Mouse (Mus musculus) neural tube, embryonic 12.5 days (tissue): Measurements from ENCODE around the gene Cd2. TPM values are rescaled to one million over a fixed set of nuclear protein-coding genes. Genes with fewer than 3 reads are reported as not detected.

Source experiments
- ATAC-seq: fragments of 200-750 bp; cut with Nextera tagmentation; 2 replicates; pipeline ENCODE4 v1.8.0; 2017; ENCODE audit warnings: low read depth, mild to moderate bottlenecking, moderate TSS enrichment, moderate library complexity; ENCODE audit not compliant: low FRiP score
- H3K27ac ChIP-seq: fragments of 300-500 bp; sonication (generic); 2 replicates; pipeline ENCODE4 v1.5.1; 2016
- H3K27me3 ChIP-seq: fragments of 300-500 bp; sonication (generic); replicated peaks from 2 replicates; pipeline ENCODE4 v1.6.1; 2016; ENCODE audit warnings: mild to moderate bottlenecking
- H3K36me3 ChIP-seq: fragments of 300-500 bp; sonication (generic); 2 replicates; pipeline ENCODE4 v1.6.1; 2016; ENCODE audit warnings: mild to moderate bottlenecking
- H3K4me1 ChIP-seq: fragments of 300-500 bp; sonication (generic); 2 replicates; pipeline ENCODE4 v1.6.1; 2016
- H3K4me2 ChIP-seq: fragments of 300-500 bp; sonication (generic); replicated peaks from 2 replicates; pipeline ENCODE4 v1.6.1; 2016; ENCODE audit warnings: mild to moderate bottlenecking
- H3K4me3 ChIP-seq: fragments of 300-500 bp; sonication (generic); 2 replicates; pipeline ENCODE4 v1.5.1; 2016
- H3K9ac ChIP-seq: fragments of 300-500 bp; sonication (generic); 2 replicates; pipeline ENCODE4 v1.6.1; 2016; ENCODE audit warnings: mild to moderate bottlenecking
- H3K9me3 ChIP-seq: fragments of 300-500 bp; sonication (generic); 2 replicates; pipeline ENCODE4 v1.6.1; 2016; ENCODE audit warnings: mild to moderate bottlenecking
- WGBS: fragments of 180-500 bp; shearing (Covaris S2); methylation state at CpG from one replicate; pipeline ENCODE4 v1.1.7; 2016; 5-methylcytosine and 5-hydroxymethylcytosine counted together
- polyA plus RNA-seq: library from polyadenylated mRNA; unstranded; fragments of >200 nt; fragmentation: Nextera tagmentation; extraction: Ambion mirVana; gene quantifications from 2 replicates; pipeline ENCODE4 v1.2.1, GENCODE M21; 2016

The Cd2 gene
- not detected in 2 replicates for polyA plus RNA-seq

DNA sequence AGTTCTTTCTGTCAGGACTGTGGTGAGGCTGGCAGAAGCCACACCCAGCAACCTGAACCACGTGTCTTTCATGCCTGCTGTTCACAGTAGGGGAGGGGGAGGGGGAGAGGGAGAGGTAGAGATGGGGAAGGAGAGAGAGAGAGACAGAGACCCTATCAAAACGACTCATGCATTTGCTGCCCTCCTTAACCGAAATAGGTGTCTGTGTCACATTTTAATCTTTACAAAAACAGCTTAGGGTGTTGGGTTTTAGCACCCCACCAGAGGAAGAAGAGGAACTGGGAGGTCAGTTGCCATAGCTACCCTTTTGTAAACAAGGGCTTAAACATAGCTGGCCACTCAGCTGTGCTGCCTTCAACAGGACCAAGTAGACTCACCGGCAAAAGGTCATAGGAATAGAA lies at the start of gene Cd2:
TSS of gene Cd2 (minus strand) at position 29 of the 401 bp plus-strand sequence.
- no peaks in the 10 kb centered on the region for H3K4me1 ChIP-seq
- no peak within 1 kb of the TSS for H3K4me2 ChIP-seq
- H3K4me3 ChIP-seq: no peak within 1 kb of the TSS
- H3K27ac ChIP-seq: no peak within 1 kb of the TSS
- no peak for ATAC-seq
- H3K9ac ChIP-seq: no peak within 1 kb of the TSS
- no peaks in the 10 kb centered on the region for H3K36me3 ChIP-seq
- WGBS: 38% methylated on average over 4 of the region's 4 CpGs
- H3K27me3 ChIP-seq: no peaks in the 10 kb centered on the region
- H3K9me3 ChIP-seq: no peaks in the 10 kb centered on the region

DNA sequence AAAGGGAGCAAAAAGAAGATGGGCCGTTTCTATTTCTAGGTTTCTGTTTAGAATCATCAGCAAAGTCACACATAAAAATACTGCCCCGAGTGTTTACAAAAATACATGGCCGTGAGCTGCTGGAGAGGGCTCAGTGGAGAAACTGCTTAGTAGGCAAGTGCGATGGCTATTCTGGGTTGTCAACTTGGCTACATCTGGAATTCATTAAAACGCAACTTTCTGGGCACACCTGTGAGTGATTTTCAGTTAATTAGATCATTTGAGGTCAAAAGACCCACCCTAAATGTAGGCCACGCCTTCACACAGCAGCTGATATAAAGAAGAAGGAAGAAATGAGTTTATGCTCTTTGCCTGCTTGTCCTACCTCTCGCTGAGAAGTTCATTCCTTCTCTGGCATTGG lies 40.9 kb upstream of the Cd2 start:
- no peak for ATAC-seq
- no peak overlapping the region for H3K4me2 ChIP-seq
- 85% methylated on average over 7 of the region's 7 CpGs for WGBS
- no peaks in the 10 kb centered on the region for H3K4me1 ChIP-seq
- H3K27me3 ChIP-seq: no peaks in the 10 kb centered on the region
- no peaks in the 10 kb centered on the region for H3K9me3 ChIP-seq
- H3K36me3 ChIP-seq: no peaks in the 10 kb centered on the region
- no peak overlapping the region for H3K4me3 ChIP-seq
- no peak overlapping the region for H3K9ac ChIP-seq
- H3K27ac ChIP-seq: no peak overlapping the region

DNA sequence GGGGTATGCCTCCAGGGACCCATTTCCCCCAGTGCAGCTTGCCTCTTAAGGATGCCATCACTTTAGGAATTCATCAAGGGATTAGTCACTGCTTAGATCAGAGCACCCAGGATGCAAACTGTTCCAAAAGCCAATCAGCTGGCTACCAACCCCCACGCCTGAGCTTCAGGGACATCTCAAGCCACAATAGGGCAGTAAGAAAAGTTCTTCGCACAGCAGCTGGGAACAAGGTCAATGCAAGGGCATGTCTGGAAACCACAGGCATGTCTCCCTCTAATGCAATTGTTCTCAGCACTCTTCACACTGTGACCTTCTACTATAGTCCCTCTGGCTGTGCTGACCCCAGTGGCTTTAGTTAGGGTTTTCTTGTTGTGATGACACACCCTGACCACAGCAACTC lies 39.5 kb upstream of the Cd2 start:
- WGBS: 56% methylated on average over 2 of the region's 2 CpGs
- Histone ChIP-seq H3K4me3 (no peak overlapping the region), H3K9ac (no peak overlapping the region), H3K4me2 (no peak overlapping the region), H3K9me3 (no peaks in the 10 kb centered on the region), H3K4me1 (no peaks in the 10 kb centered on the region), H3K36me3 (no peaks in the 10 kb centered on the region), H3K27ac (no peak overlapping the region), H3K27me3 (no peaks in the 10 kb centered on the region)
- no peak for ATAC-seq

DNA sequence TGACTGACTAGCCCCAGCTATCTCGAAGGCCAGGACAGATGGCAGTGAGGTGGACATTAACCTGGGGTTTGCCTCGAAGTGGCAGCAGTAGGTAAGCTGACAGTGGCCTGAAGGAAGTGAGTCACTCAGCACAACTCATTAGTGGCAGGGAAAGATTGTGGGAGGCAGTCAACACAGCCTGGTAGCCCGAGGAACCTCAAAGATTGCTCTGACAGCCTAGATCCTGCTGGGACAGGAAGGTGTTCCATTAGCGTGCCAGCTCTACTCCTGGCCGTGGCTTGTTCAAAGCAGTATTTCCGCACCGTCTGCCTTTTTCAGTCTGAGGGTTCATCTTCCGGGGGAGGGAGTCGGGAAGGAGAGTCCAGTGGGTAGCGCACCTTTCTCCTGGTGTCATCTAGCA lies 34.7 kb upstream of the Cd2 start:
- Histone ChIP-seq H3K36me3 (no peaks in the 10 kb centered on the region), H3K27me3 (no peaks in the 10 kb centered on the region), H3K4me2 (no peak overlapping the region), H3K9ac (no peak overlapping the region), H3K27ac (no peak overlapping the region), H3K4me1 (no peaks in the 10 kb centered on the region), H3K9me3 (no peaks in the 10 kb centered on the region), H3K4me3 (no peak overlapping the region)
- ATAC-seq: no peak
- WGBS: 84% methylated on average over 10 of the region's 10 CpGs

DNA sequence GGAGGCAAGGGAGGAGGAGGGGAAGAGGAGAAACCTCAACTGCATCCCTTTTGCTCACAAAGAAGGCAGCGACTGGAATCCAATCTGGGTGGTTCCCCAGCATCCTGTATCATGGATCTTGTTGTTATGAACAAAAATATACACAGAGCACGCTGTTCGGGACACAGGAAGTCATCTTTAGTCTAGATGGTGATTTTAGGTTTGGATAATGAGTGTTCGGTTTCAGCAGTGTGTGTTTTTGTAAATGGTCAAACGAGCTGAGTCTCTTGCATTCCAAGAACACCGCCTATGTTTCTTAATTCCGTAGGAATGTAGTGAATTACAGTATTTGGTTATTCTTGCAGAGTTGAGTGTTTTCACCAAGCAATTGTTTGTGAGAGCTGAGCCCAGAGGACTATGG lies 33.1 kb upstream of the Cd2 start:
- Histone ChIP-seq H3K4me3 (no peak overlapping the region), H3K27ac (no peak overlapping the region), H3K36me3 (no peaks in the 10 kb centered on the region), H3K4me1 (no peaks in the 10 kb centered on the region), H3K9ac (no peak overlapping the region), H3K9me3 (no peaks in the 10 kb centered on the region), H3K27me3 (no peaks in the 10 kb centered on the region), H3K4me2 (no peak overlapping the region)
- WGBS: 84% methylated on average over 7 of the region's 7 CpGs
- ATAC-seq: no peak

DNA sequence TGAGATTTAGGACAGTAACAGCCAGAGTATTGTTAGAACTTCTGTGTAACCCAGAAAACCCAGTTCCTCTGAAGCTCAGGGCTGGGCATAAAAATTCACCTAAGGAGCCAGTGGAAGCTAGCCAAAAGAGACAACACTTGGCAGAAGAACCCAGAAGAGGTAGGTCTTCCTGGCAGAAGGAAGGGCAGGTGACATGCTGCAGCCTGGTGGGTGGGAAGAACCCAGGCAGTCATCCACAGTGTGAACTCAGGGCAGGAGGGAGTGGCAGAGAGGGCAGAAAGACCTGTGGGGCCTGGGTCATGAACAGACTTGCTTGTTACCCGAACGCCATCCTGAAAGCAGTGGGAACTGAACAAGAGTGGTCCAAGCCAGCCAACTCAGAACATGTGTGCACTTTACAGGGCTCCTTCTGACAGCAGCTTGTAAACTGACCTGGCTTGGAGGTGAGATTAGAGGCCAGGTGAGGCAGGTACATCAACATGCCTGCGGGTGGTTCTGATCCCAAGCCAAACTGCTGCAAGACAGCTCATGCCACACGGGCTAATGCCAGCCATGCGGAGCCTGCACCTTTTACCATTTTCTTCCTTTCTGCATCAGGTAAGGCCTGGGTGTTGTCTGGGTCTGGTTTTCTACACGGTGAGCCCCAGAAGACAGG lies 30.9 kb upstream of the Cd2 start:
- no peaks in the 10 kb centered on the region for H3K36me3 ChIP-seq
- no peak for ATAC-seq
- no peak overlapping the region for H3K4me2 ChIP-seq
- no peak overlapping the region for H3K4me3 ChIP-seq
- H3K9me3 ChIP-seq: no peaks in the 10 kb centered on the region
- H3K27me3 ChIP-seq: no peaks in the 10 kb centered on the region
- H3K27ac ChIP-seq: no peak overlapping the region
- H3K9ac ChIP-seq: no peak overlapping the region
- 88% methylated on average over 6 of the region's 6 CpGs for WGBS
- no peaks in the 10 kb centered on the region for H3K4me1 ChIP-seq

DNA sequence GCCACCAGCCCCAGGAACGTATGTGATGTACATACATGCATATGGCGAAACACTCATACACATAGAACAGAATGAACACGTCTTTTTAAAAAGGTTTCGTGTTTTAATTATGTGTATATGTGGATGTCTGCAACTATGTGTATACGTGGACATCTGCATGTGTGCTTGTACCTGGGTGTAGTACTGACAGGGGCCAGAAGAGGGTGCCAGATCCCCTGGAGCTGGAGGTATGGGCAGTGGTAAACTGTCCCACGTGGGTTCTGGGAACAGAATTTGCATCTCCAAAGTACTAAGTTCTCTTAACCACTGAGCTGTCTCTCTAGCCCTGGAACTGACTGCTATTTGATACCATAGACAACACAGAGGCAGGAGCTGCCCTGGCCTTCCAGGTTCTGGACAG lies 30.4 kb upstream of the Cd2 start:
- Histone ChIP-seq H3K9me3 (no peaks in the 10 kb centered on the region), H3K9ac (no peak overlapping the region), H3K36me3 (no peaks in the 10 kb centered on the region), H3K27me3 (no peaks in the 10 kb centered on the region), H3K27ac (no peak overlapping the region), H3K4me2 (no peak overlapping the region), H3K4me3 (no peak overlapping the region), H3K4me1 (no peaks in the 10 kb centered on the region)
- WGBS: 73% methylated on average over 6 of the region's 6 CpGs
- ATAC-seq: no peak

DNA sequence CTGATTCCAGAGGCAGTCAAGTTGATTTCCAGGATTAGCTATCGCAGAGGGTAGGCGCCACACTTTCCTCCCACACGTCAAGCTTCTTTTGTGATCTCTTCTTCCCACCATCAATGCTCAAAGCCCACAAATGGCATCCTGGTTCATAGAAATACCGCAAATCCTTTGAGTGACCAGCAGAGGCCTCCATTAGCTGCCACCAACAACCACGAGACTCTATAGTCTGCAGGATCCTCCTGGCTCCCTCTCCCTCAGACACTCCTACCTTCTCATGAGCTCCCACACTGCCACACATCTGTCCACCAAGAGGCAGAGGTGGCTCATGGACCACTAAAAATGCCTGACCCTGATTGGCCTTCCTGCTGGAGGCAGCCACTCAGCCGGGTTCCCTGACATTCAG lies 27.2 kb upstream of the Cd2 start:
- 72% methylated on average over 6 of the region's 6 CpGs for WGBS
- H3K4me2 ChIP-seq: no peak overlapping the region
- no peak for ATAC-seq

DNA sequence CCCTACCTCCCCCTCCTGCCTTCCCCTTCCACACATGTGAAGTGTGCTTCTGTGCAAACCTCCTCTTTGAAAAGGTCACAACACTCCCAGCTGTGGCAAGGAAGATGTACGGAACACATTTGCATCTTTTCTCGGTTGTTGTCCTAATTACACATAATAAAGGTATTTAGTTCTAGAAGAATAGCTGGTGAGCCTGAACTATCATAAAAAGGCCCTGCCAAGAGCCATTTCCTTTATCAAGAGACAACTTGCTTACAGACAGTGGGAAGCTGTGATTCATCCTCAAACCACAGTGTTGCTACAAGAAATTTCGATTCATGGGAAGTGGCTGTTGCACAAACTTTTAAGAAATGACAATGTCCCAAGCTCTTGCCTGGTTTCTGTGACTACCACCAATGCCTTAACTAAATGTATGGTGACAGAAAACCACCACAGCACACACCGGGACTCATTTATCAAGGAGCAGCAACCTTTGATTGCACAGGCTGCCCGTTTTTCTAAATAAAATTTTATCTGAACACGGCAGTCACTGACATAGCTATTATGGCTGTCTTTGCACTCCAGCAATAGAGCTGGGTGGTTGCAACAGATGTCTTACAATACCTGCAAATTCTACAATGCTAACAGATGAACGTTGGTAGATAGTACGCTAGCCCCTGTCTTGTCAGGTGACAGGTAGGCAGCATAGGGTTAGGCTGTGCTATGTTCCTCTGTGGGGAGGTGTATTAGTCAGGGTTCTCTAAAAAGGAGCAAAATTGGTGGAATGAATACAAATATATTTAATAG lies 25.7 kb upstream of the Cd2 start:
- Histone ChIP-seq H3K36me3 (no peaks in the 10 kb centered on the region), H3K27me3 (no peaks in the 10 kb centered on the region), H3K9ac (no peak overlapping the region), H3K9me3 (no peaks in the 10 kb centered on the region), H3K4me3 (no peak overlapping the region), H3K4me1 (no peaks in the 10 kb centered on the region), H3K27ac (no peak overlapping the region), H3K4me2 (no peak overlapping the region)
- no peak for ATAC-seq
- 70% methylated on average over 8 of the region's 8 CpGs for WGBS

More for the DNA sequence above, 27.2 kb upstream of the Cd2 start:
- no peak overlapping the region for H3K9ac ChIP-seq
- no peaks in the 10 kb centered on the region for H3K27me3 ChIP-seq
- no peaks in the 10 kb centered on the region for H3K36me3 ChIP-seq
- H3K4me3 ChIP-seq: no peak overlapping the region
- no peaks in the 10 kb centered on the region for H3K9me3 ChIP-seq
- H3K4me1 ChIP-seq: no peaks in the 10 kb centered on the region
- H3K27ac ChIP-seq: no peak overlapping the region

DNA sequence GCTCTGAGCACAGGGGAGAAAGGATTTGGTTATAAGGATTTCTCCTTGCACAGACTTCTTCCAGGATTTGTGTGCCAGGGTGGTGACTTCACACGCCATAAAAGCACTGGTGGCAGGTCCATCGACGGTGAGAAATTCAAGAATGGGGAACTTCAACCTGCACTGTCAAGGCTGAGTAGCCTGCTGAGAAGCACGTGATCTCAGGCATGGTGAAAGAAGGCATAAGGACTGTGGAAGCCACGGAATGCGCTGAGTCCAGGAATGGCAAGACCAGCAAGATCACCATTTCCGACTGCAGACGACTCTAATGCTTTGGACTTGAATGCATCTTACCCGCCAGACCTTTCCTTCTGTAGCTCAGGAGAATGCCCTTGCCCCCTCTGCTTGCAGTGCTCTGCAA lies 23.2 kb upstream of the Cd2 start:
- no peak overlapping the region for H3K4me2 ChIP-seq
- ATAC-seq: no peak
- H3K9me3 ChIP-seq: no peaks in the 10 kb centered on the region
- no peak overlapping the region for H3K4me3 ChIP-seq
- H3K27me3 ChIP-seq: no peaks in the 10 kb centered on the region
- H3K4me1 ChIP-seq: no peaks in the 10 kb centered on the region
- 65% methylated on average over 9 of the region's 9 CpGs for WGBS
- H3K36me3 ChIP-seq: no peaks in the 10 kb centered on the region
- no peak overlapping the region for H3K27ac ChIP-seq
- H3K9ac ChIP-seq: no peak overlapping the region

DNA sequence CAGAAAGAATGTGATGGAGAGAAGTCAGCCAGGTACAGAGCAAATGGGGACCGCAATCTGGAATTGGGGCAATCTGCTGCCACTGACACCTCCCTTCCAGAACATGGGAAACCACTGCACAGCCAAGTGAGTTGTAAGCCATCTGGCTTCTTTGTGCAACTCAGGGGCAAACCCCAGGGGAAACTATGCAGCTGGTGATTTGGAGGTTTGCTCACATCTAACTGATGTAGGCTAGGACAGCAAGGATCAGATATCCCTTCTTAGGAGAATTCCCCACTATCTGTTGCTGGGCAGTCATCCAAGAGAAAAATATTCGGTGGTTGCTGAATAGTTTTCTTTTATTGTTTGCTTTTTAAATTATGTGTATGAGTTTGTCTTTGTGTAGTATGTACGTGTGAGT lies 21.9 kb upstream of the Cd2 start:
- H3K27ac ChIP-seq: no peak overlapping the region
- no peaks in the 10 kb centered on the region for H3K4me1 ChIP-seq
- no peak overlapping the region for H3K4me2 ChIP-seq
- H3K36me3 ChIP-seq: no peaks in the 10 kb centered on the region
- H3K4me3 ChIP-seq: no peak overlapping the region
- H3K27me3 ChIP-seq: no peaks in the 10 kb centered on the region
- H3K9ac ChIP-seq: no peak overlapping the region
- WGBS: 83% methylated on average over 3 of the region's 3 CpGs
- H3K9me3 ChIP-seq: no peaks in the 10 kb centered on the region
- no peak for ATAC-seq

DNA sequence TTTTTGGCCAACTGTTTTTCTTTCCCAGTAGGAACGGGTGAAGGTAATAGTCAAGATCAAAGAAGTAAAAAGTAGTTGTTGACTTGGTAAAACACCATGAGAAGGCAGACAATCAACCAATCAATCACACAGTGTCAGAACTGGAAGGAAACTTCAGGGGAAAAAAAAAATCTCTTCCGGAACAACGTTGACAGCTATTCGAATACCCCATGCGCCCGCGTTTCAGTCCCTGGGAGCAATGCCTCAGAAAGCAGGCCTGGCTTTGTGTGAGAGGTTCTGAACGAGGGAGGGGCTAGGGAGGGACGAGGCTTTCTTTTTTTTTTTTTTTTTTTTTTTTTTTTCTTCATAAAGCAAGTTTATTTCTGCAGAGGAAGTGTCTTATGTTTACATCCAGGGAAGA lies 18.4 kb upstream of the Cd2 start:
- no peak overlapping the region for H3K9ac ChIP-seq
- peaks cover 4% of the 10 kb centered on the region; the same call in 1 of the 2 replicates for H3K4me1 ChIP-seq
- ATAC-seq: no peak
- no peak overlapping the region for H3K4me2 ChIP-seq
- WGBS: 80% methylated on average over 9 of the region's 9 CpGs
- H3K27me3 ChIP-seq: no peaks in the 10 kb centered on the region
- no peak overlapping the region for H3K4me3 ChIP-seq
- no peaks in the 10 kb centered on the region for H3K9me3 ChIP-seq
- no peaks in the 10 kb centered on the region for H3K36me3 ChIP-seq
- H3K27ac ChIP-seq: no peak overlapping the region

DNA sequence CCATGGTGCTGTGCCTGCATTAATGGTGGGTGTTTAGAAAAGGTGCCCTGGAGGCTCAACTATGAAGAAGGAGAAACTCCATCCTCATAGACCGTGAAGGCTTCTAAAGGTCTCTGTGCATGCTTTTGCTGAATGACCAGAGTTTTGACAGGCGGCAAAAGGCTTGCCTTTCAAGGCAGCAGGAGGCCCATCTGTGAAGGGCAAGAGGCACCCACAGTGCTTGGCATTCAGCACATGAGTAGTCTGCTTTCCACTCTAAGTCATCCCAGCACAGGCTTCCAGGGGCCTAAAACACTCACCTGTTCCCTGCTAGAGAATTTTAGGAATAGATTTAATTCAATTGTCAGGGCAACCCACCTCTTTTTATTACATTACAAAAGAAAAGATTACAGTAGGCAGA lies 17.3 kb upstream of the Cd2 start:
- Histone ChIP-seq H3K27ac (no peak overlapping the region), H3K4me1 (peaks cover 12% of the 10 kb centered on the region), H3K9me3 (no peaks in the 10 kb centered on the region), H3K36me3 (no peaks in the 10 kb centered on the region), H3K9ac (no peak overlapping the region), H3K4me3 (no peak overlapping the region), H3K27me3 (no peaks in the 10 kb centered on the region), H3K4me2 (no peak overlapping the region)
- WGBS: 85% methylated on average over 2 of the region's 2 CpGs
- no peak for ATAC-seq
